Mouse (Mus musculus) ES-E14 (cell line): ENCODE results near the gene Fth1. TPM values are rescaled to one million over a fixed set of nuclear protein-coding genes. Genes with fewer than 3 reads are reported as not detected.

ENCODE experiments used
- DNase-seq: peaks from one replicate; pipeline ENCODE4 v3.0.0-alpha.2; 2013; ENCODE audit warnings: low read depth, low spot score
- H3K27ac ChIP-seq: 2 replicates; pipeline ENCODE4 v1.5.1; 2012; ENCODE audit warnings: low read depth, mild to moderate bottlenecking, low read length, moderate library complexity, mixed read lengths; ENCODE audit not compliant: poor library complexity, insufficient read depth, severe bottlenecking
- H3K36me3 ChIP-seq: 2 replicates; pipeline ENCODE4 v1.6.1; 2012; ENCODE audit warnings: mild to moderate bottlenecking, low read length, moderate library complexity, mixed read lengths; ENCODE audit not compliant: control insufficient read depth, poor library complexity, insufficient read depth, severe bottlenecking
- H3K4me1 ChIP-seq, 2 experiments: fragments of 150-350 bp in 1 of 2; sonication (generic) in 1 of 2; 2 replicates each; pipeline ENCODE4 v1.6.1; 2012; ENCODE audit warnings: low read length in 2 of 2, mild to moderate bottlenecking in 1 of 2, mixed read lengths in 1 of 2; ENCODE audit not compliant: control insufficient read depth in 2 of 2, insufficient read depth in 2 of 2, poor library complexity in 1 of 2
- H3K4me3 ChIP-seq, 2 experiments: fragments of 150-350 bp in 1 of 2; sonication (generic) in 1 of 2; 2 replicates each; pipeline ENCODE4 v1.5.1; 2012; ENCODE audit warnings: low read length in 2 of 2, low read depth in 1 of 2, mild to moderate bottlenecking in 1 of 2, mixed read lengths in 1 of 2; ENCODE audit not compliant: insufficient read depth in 1 of 2, poor library complexity in 1 of 2, severe bottlenecking in 1 of 2
- H3K9ac ChIP-seq: 2 replicates; pipeline ENCODE4 v1.6.1; 2012; ENCODE audit warnings: low read depth, mild to moderate bottlenecking, low read length, mixed read lengths; ENCODE audit not compliant: poor library complexity, insufficient read depth, severe bottlenecking
- H3K9me3 ChIP-seq: fragments of 150-350 bp; sonication (generic); 2 replicates; pipeline ENCODE4 v1.6.1; 2012; ENCODE audit warnings: low read depth, mild to moderate bottlenecking, low read length; ENCODE audit not compliant: control insufficient read depth, insufficient read depth
- CHD2 ChIP-seq: IDR thresholded peaks from 2 replicates; pipeline ENCODE4 v1.6.1; 2014; ENCODE audit warnings: mild to moderate bottlenecking, low read depth, low read length, inconsistent platforms
- HCFC1 ChIP-seq: IDR thresholded peaks from 2 replicates; pipeline ENCODE4 v1.6.1; 2012; ENCODE audit warnings: low read length, inconsistent platforms, borderline replicate concordance; ENCODE audit not compliant: insufficient read depth
- MAFK ChIP-seq: IDR thresholded peaks from 2 replicates; pipeline ENCODE4 v1.6.1; 2014; ENCODE audit warnings: mild to moderate bottlenecking, low read depth, low read length, inconsistent platforms; ENCODE audit not compliant: insufficient read depth
- ZC3H11A ChIP-seq: IDR thresholded peaks from 2 replicates; pipeline ENCODE4 v1.6.1; 2012; ENCODE audit warnings: low read depth, mild to moderate bottlenecking, inconsistent platforms, low read length, borderline replicate concordance
- ZNF384 ChIP-seq: IDR thresholded peaks from 2 replicates; pipeline ENCODE4 v1.6.1; 2012; ENCODE audit warnings: low read depth, low read length, inconsistent platforms
- in situ Hi-C, 2 experiments: fragments of 600-800 bp; cut with MboI; formaldehyde crosslinking; loops; one replicate each; pipeline ENCODE4 v1.15.1; 2025; ENCODE audit warnings: low sequenced_read_pairs in 2 of 2, inconsistent platforms in 1 of 2; ENCODE audit not compliant: unreplicated experiment in 2 of 2
- total RNA-seq: library from RNA; depleted of rRNA; stranded (reverse); fragments of 300-350 nt; gene quantifications from 2 replicates; pipeline ENCODE4 v1.2.3, GENCODE M21; 2012

The Fth1 gene
- total RNA-seq, 1 experiment = 478 TPM

DNA sequence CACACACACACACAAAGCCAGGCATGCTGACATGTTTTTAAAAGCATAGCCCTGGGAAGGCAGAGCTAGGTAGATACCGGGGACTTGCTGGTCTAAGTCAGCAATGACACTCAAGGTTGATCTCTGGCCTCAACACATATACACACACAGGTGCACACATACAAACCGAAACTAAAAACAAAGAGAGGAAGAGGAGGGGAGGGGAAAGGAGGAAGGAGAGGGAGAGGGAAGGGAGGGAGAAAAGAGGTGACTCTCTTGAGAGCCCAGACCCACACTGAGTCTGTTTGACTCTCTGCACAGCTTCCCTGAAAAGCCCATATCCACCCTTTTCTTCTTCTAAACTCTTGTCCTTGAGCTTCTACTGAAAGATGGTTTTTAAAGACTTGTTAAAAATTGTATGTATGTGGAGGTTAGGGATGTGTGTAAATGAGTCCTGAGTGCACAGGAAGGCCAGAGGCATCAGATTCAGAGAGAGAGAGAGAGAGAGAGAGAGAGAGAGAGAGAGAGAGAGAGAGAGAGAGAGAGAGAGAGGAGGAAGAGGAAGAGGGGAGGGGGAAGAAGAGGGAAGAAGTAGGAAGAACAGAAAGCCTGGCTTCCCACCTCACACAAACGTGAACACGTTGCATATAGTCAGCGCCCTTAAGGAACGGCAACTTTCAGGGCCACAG is 42.1 kb upstream of the Fth1 start:
- DNase-seq = no peak
- TF ChIP-seq MAFK = no peak
- TF ChIP-seq CHD2 = no peak
- TF ChIP-seq ZNF384 = no peak
- TF ChIP-seq ZC3H11A = no peak
- TF ChIP-seq HCFC1 = no peak
- Histone ChIP-seq H3K36me3 (no peaks in the 10 kb centered on the region), H3K9me3 (no peaks in the 10 kb centered on the region), H3K4me3 (peak overlapping the region; percentile 1 to 35; a peak in 1 of 4 replicates), H3K9ac (no peak overlapping the region), H3K27ac (no peak overlapping the region; the same call in 1 of the 2 replicates), H3K4me1 (peaks cover 22 to 24% of the 10 kb centered on the region in 2 experiments)
- in situ Hi-C loops = no loop called here

DNA sequence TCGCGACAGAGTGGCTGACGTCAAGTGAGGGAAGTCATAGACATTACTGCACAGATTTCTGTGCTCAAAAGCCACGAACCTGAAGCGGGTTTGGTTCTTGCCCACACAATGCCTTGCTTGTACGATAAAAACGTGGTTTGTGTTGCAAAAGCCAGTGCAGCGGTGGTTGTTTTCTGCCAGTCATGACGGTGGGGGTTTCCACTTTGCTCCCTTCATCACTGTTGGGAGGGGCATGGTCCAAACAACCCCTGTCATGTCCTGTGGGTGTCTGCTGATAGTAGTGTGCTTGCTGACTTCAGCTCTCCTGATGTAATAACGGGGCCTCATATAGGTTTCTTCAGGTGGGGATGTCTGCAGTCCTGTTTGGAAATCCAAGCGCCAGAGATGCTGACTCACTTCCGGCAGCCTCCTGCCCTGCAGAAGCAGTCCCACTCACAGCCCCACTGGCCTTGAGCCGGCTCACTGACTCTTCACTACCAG is 41.5 kb upstream of the Fth1 start:
- Histone ChIP-seq H3K27ac (no peak overlapping the region; the same call in 1 of the 2 replicates), H3K4me3 (peak overlapping the region; percentile 1 to 35; a peak in 1 of 4 replicates), H3K36me3 (no peaks in the 10 kb centered on the region), H3K9me3 (no peaks in the 10 kb centered on the region), H3K9ac (0 out of 2 replicates have a peak overlapping the region, but pooled peaks have one; percentile 16), H3K4me1 (peaks cover 22 to 24% of the 10 kb centered on the region in 2 experiments)
- TF ChIP-seq ZC3H11A (no peak), CHD2 (no peak), ZNF384 (no peak), MAFK (no peak; the same call in 1 of the 2 replicates), HCFC1 (no peak)
- no peak for DNase-seq
- in situ Hi-C loops = no loop called here

DNA sequence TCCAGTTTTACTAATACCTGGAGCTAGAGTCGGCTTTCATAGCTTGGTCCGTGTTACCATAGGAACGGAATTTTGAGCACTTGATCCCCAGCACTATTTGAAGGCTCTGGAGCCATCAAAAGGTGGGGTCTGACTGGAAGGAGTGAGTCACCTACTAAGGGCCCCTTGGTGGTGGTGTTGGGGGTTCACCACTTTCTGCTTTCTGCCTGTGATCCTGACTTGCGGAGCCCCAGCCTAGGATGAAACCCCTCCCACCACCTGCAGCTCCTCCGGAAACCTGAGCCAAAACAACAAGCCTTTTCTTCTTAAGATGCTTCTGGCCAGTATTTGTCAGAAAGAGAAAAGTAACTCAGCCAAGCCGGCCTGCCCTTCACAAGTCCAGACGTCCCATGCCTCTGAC is 40.6 kb upstream of the Fth1 start:
- no peak for DNase-seq
- Histone ChIP-seq H3K27ac (no peak overlapping the region), H3K9ac (no peak overlapping the region), H3K9me3 (no peaks in the 10 kb centered on the region), H3K4me1 (peaks cover 22 to 24% of the 10 kb centered on the region in 2 experiments), H3K36me3 (no peaks in the 10 kb centered on the region), H3K4me3 (no peak overlapping the region)
- no peak for TF ChIP-seq ZC3H11A
- no peak for TF ChIP-seq MAFK
- TF ChIP-seq HCFC1 = no peak
- TF ChIP-seq CHD2 = no peak
- TF ChIP-seq ZNF384 = no peak
- in situ Hi-C loops = no loop called here

DNA sequence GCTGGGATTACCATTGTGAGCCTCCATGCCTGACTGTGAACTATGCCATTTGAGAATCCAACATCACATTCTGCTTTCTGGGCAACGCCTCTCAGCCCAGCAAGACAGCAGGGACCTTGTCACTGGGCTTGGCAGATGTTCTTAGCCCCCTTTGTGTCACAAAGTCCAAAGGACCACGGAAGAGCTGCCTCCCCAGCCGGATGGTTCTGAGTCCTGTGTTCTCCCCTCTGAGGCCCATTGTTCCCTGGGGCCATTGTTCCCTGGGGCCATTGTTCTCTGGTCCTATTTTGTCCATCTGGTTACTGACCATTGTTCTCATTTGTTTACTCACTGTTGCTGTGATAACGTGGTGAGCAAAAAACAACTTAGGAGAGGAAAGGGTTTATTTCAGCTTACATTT is 39.5 kb upstream of the Fth1 start:
- H3K9ac ChIP-seq = no peak overlapping the region
- TF ChIP-seq CHD2 (no peak), HCFC1 (no peak), ZNF384 (no peak), MAFK (no peak), ZC3H11A (no peak)
- in situ Hi-C loops = no loop called here
- H3K9me3 ChIP-seq = no peaks in the 10 kb centered on the region
- H3K27ac ChIP-seq = no peak overlapping the region
- DNase-seq = no peak
- no peak overlapping the region for H3K4me3 ChIP-seq
- H3K4me1 ChIP-seq = peaks cover 22 to 24% of the 10 kb centered on the region in 2 experiments
- H3K36me3 ChIP-seq = no peaks in the 10 kb centered on the region
